Mouse (Mus musculus): ENCODE measurements around the gene Qtrt1. TPM values are rescaled to one million over a fixed set of nuclear protein-coding genes. Genes with fewer than 3 reads are reported as not detected.

Gene Qtrt1
- polyA plus RNA-seq, 1 experiment from 2014 or later, result 42.3 TPM

GRCm38 (mm10) chr9:21439914-21440313 is 28.3 kb downstream of the Qtrt1 start:
- no peaks in the 10 kb centered on the region for H3K4me1 ChIP-seq
- H3K27me3 ChIP-seq (replicated peaks), result no peaks in the 10 kb centered on the region
- no peak overlapping the region for H3K9ac ChIP-seq
- H3K36me3 ChIP-seq, result no peaks in the 10 kb centered on the region
- no peak overlapping the region for H3K4me2 ChIP-seq (replicated peaks)
- H3K27ac ChIP-seq, result no peak overlapping the region
- ATAC-seq (ENCODE audit: low FRiP score, low read depth), result no peak
- H3K9me3 ChIP-seq, result no peaks in the 10 kb centered on the region
- H3K4me3 ChIP-seq, result no peak overlapping the region
- WGBS, result 97% methylated on average over 2 of the region's 2 CpGs

GRCm38 (mm10) chr9:21440387-21440786 is 28.8 kb downstream of the Qtrt1 start:
- Histone ChIP-seq H3K4me1 (no peaks in the 10 kb centered on the region), H3K27ac (no peak overlapping the region), H3K9ac (no peak overlapping the region), H3K9me3 (no peaks in the 10 kb centered on the region), H3K36me3 (peaks cover 2% of the 10 kb centered on the region; the same call in 1 of the 2 replicates), H3K27me3 (replicated peaks) (no peaks in the 10 kb centered on the region), H3K4me3 (no peak overlapping the region), H3K4me2 (replicated peaks) (no peak overlapping the region)
- ATAC-seq (ENCODE audit: low FRiP score, low read depth), result no peak

- H3K27me3 ChIP-seq (replicated peaks), result no peaks in the 10 kb centered on the region
- no peak overlapping the region for H3K27ac ChIP-seq
- no peak for ATAC-seq (ENCODE audit: low FRiP score, low read depth)
- H3K4me1 ChIP-seq, result no peaks in the 10 kb centered on the region
- no peak overlapping the region for H3K4me2 ChIP-seq (replicated peaks)
- H3K9me3 ChIP-seq, result no peaks in the 10 kb centered on the region
- no peak overlapping the region for H3K9ac ChIP-seq
- peaks cover 4% of the 10 kb centered on the region; the same call in 1 of the 2 replicates for H3K36me3 ChIP-seq
- no peak overlapping the region for H3K4me3 ChIP-seq
- WGBS, result 95% methylated on average over 8 of the region's 8 CpGs
These were observed 32.2 kb downstream of the Qtrt1 start for GRCm38 (mm10) chr9:21443853-21444252.

GRCm38 (mm10) chr9:21444574-21444973 is 32.9 kb downstream of the Qtrt1 start:
- Histone ChIP-seq H3K9ac (no peak overlapping the region), H3K4me2 (replicated peaks) (no peak overlapping the region), H3K4me3 (no peak overlapping the region), H3K4me1 (no peaks in the 10 kb centered on the region), H3K27me3 (replicated peaks) (no peaks in the 10 kb centered on the region), H3K36me3 (peaks cover 4% of the 10 kb centered on the region; the same call in 1 of the 2 replicates), H3K9me3 (no peaks in the 10 kb centered on the region), H3K27ac (no peak overlapping the region)
- no peak for ATAC-seq (ENCODE audit: low FRiP score, low read depth)
- WGBS, result 93% methylated on average over 4 of the region's 4 CpGs

GRCm38 (mm10) chr9:21445081-21445744 is 33.6 kb downstream of the Qtrt1 start:
- Histone ChIP-seq H3K27ac (no peak overlapping the region), H3K4me1 (no peaks in the 10 kb centered on the region), H3K4me3 (no peak overlapping the region), H3K27me3 (replicated peaks) (no peaks in the 10 kb centered on the region), H3K9me3 (no peaks in the 10 kb centered on the region), H3K4me2 (replicated peaks) (no peak overlapping the region), H3K36me3 (peaks cover 4% of the 10 kb centered on the region; the same call in 1 of the 2 replicates), H3K9ac (no peak overlapping the region)
- ATAC-seq (ENCODE audit: low FRiP score, low read depth), result no peak
- 95% methylated on average over 6 of the region's 6 CpGs for WGBS

GRCm38 (mm10) chr9:21447778-21448177 is 36.1 kb downstream of the Qtrt1 start:
- no peak overlapping the region for H3K9ac ChIP-seq
- H3K4me2 ChIP-seq (replicated peaks), result no peak overlapping the region
- no peaks in the 10 kb centered on the region for H3K27me3 ChIP-seq (replicated peaks)
- H3K36me3 ChIP-seq, result peaks cover 4% of the 10 kb centered on the region; the same call in 1 of the 2 replicates
- ATAC-seq (ENCODE audit: low FRiP score, low read depth), result no peak
- WGBS, result 90% methylated on average over 2 of the region's 2 CpGs
- H3K4me1 ChIP-seq, result no peaks in the 10 kb centered on the region
- no peak overlapping the region for H3K27ac ChIP-seq
- H3K9me3 ChIP-seq, result no peaks in the 10 kb centered on the region
- no peak overlapping the region for H3K4me3 ChIP-seq

GRCm38 (mm10) chr9:21449710-21450109 is 38.1 kb downstream of the Qtrt1 start:
- ATAC-seq (ENCODE audit: low FRiP score, low read depth), result no peak
- Histone ChIP-seq H3K9ac (no peak overlapping the region), H3K27me3 (replicated peaks) (no peaks in the 10 kb centered on the region), H3K4me1 (no peaks in the 10 kb centered on the region), H3K36me3 (peaks cover 4% of the 10 kb centered on the region; the same call in 1 of the 2 replicates), H3K9me3 (no peaks in the 10 kb centered on the region), H3K27ac (no peak overlapping the region), H3K4me3 (no peak overlapping the region), H3K4me2 (replicated peaks) (no peak overlapping the region)
- WGBS, result 87% methylated on average over 2 of the region's 2 CpGs

GRCm38 (mm10) chr9:21450270-21450669 is 38.6 kb downstream of the Qtrt1 start:
- Histone ChIP-seq H3K27ac (no peak overlapping the region), H3K36me3 (peaks cover 3% of the 10 kb centered on the region; the same call in 1 of the 2 replicates), H3K4me3 (no peak overlapping the region), H3K4me2 (replicated peaks) (no peak overlapping the region), H3K4me1 (no peaks in the 10 kb centered on the region), H3K9ac (no peak overlapping the region), H3K27me3 (replicated peaks) (no peaks in the 10 kb centered on the region), H3K9me3 (no peaks in the 10 kb centered on the region)
- WGBS, result 82% methylated on average over 3 of the region's 3 CpGs
- ATAC-seq (ENCODE audit: low FRiP score, low read depth), result no peak

- Histone ChIP-seq H3K36me3 (no peaks in the 10 kb centered on the region), H3K4me2 (replicated peaks) (no peak overlapping the region), H3K9ac (no peak overlapping the region), H3K4me1 (no peaks in the 10 kb centered on the region), H3K9me3 (no peaks in the 10 kb centered on the region), H3K4me3 (no peak overlapping the region), H3K27me3 (replicated peaks) (no peaks in the 10 kb centered on the region), H3K27ac (no peak overlapping the region)
- 93% methylated on average over 8 of the region's 8 CpGs for WGBS
- no peak for ATAC-seq (ENCODE audit: low FRiP score, low read depth)
These were observed 39.8 kb downstream of the Qtrt1 start for GRCm38 (mm10) chr9:21451391-21451790.

GRCm38 (mm10) chr9:21451870-21452269 is 40.2 kb downstream of the Qtrt1 start:
- no peak overlapping the region for H3K9ac ChIP-seq
- no peaks in the 10 kb centered on the region for H3K36me3 ChIP-seq
- 82% methylated on average over 8 of the region's 8 CpGs for WGBS
- no peaks in the 10 kb centered on the region for H3K27me3 ChIP-seq (replicated peaks)
- H3K9me3 ChIP-seq, result no peaks in the 10 kb centered on the region
- H3K4me3 ChIP-seq, result no peak overlapping the region
- no peak for ATAC-seq (ENCODE audit: low FRiP score, low read depth)
- H3K27ac ChIP-seq, result no peak overlapping the region
- H3K4me1 ChIP-seq, result no peaks in the 10 kb centered on the region
- no peak overlapping the region for H3K4me2 ChIP-seq (replicated peaks)

- no peaks in the 10 kb centered on the region for H3K9me3 ChIP-seq
- no peak overlapping the region for H3K9ac ChIP-seq
- 91% methylated on average over 7 of the region's 7 CpGs for WGBS
- H3K4me3 ChIP-seq, result no peak overlapping the region
- no peaks in the 10 kb centered on the region for H3K36me3 ChIP-seq
- H3K4me2 ChIP-seq (replicated peaks), result no peak overlapping the region
- no peaks in the 10 kb centered on the region for H3K4me1 ChIP-seq
- H3K27ac ChIP-seq, result no peak overlapping the region
- ATAC-seq (ENCODE audit: low FRiP score, low read depth), result no peak
- H3K27me3 ChIP-seq (replicated peaks), result no peaks in the 10 kb centered on the region
These were observed 41.4 kb downstream of the Qtrt1 start for GRCm38 (mm10) chr9:21453003-21453402.

GRCm38 (mm10) chr9:21453459-21453858 is 41.8 kb downstream of the Qtrt1 start:
- H3K27ac ChIP-seq, result no peak overlapping the region
- H3K4me3 ChIP-seq, result no peak overlapping the region
- ATAC-seq (ENCODE audit: low FRiP score, low read depth), result no peak
- peaks cover 4% of the 10 kb centered on the region for H3K36me3 ChIP-seq
- H3K9me3 ChIP-seq, result no peaks in the 10 kb centered on the region
- H3K27me3 ChIP-seq (replicated peaks), result no peaks in the 10 kb centered on the region
- H3K4me1 ChIP-seq, result no peaks in the 10 kb centered on the region
- H3K9ac ChIP-seq, result no peak overlapping the region
- WGBS, result 92% methylated on average over 2 of the region's 2 CpGs
- no peak overlapping the region for H3K4me2 ChIP-seq (replicated peaks)

- H3K4me1 ChIP-seq, result no peaks in the 10 kb centered on the region
- no peak overlapping the region for H3K4me3 ChIP-seq
- H3K36me3 ChIP-seq, result peaks cover 12% of the 10 kb centered on the region
- no peaks in the 10 kb centered on the region for H3K27me3 ChIP-seq (replicated peaks)
- 79% methylated on average over 4 of the region's 4 CpGs for WGBS
- H3K9me3 ChIP-seq, result no peaks in the 10 kb centered on the region
- H3K27ac ChIP-seq, result no peak overlapping the region
- H3K9ac ChIP-seq, result no peak overlapping the region
- no peak for ATAC-seq (ENCODE audit: low FRiP score, low read depth)
- H3K4me2 ChIP-seq (replicated peaks), result no peak overlapping the region
These were observed 42.9 kb downstream of the Qtrt1 start for GRCm38 (mm10) chr9:21454556-21454955.
